Mouse (Mus musculus): ENCODE data around the gene Ctsa.
"Not testable (repeated sequence)": the region's sequence is repeated elsewhere in the genome, so short reads cannot be mapped to it uniquely, and the experiment has no call there.

Ctsa gene

GRCm38 (mm10) chr2:164832748-164833301, at the start of gene Ctsa:
Gene Ctsa (plus strand): TSS chr2:164832873.
- peak; percentile 81 for DNase-seq (ENCODE audit: inconsistent ontology term)

GRCm38 (mm10) chr2:164783926-164784581, 48.6 kb upstream of the Ctsa start:
- no peak for DNase-seq (ENCODE audit: inconsistent ontology term)

- DNase-seq (ENCODE audit: inconsistent ontology term) = no peak
Observed at GRCm38 (mm10) chr2:164784869-164785420, 47.7 kb upstream of the Ctsa start.

GRCm38 (mm10) chr2:164785481-164786387, 46.9 kb upstream of the Ctsa start, which contains the start of gene Snx21:
Gene Snx21 (plus strand): TSS chr2:164785823.
- peak; percentile 98 for DNase-seq (ENCODE audit: inconsistent ontology term)

- DNase-seq (ENCODE audit: inconsistent ontology term) = no peak
Observed at GRCm38 (mm10) chr2:164786388-164786885, 46.2 kb upstream of the Ctsa start.

- no peak for DNase-seq (ENCODE audit: inconsistent ontology term)
Observed at GRCm38 (mm10) chr2:164787032-164787431, 45.6 kb upstream of the Ctsa start.

- DNase-seq (ENCODE audit: inconsistent ontology term) = no peak
Observed at GRCm38 (mm10) chr2:164787779-164788178, 44.9 kb upstream of the Ctsa start.

GRCm38 (mm10) chr2:164788411-164788810, 44.3 kb upstream of the Ctsa start:
- DNase-seq (ENCODE audit: inconsistent ontology term) = no peak

GRCm38 (mm10) chr2:164790451-164790850, 42.2 kb upstream of the Ctsa start:
- no peak for DNase-seq (ENCODE audit: inconsistent ontology term)

GRCm38 (mm10) chr2:164791841-164792261, 40.8 kb upstream of the Ctsa start:
- no peak for DNase-seq (ENCODE audit: inconsistent ontology term)

- DNase-seq (ENCODE audit: inconsistent ontology term) = no peak
Observed at GRCm38 (mm10) chr2:164792400-164793190, 40.1 kb upstream of the Ctsa start.

GRCm38 (mm10) chr2:164793236-164793635, 39.4 kb upstream of the Ctsa start:
- DNase-seq (ENCODE audit: inconsistent ontology term) = peak; percentile 71

- no peak for DNase-seq (ENCODE audit: inconsistent ontology term)
Observed at GRCm38 (mm10) chr2:164793772-164794171, 38.9 kb upstream of the Ctsa start.

- peak; percentile 84 for DNase-seq (ENCODE audit: inconsistent ontology term)
Observed at GRCm38 (mm10) chr2:164794293-164794692, 38.4 kb upstream of the Ctsa start.

GRCm38 (mm10) chr2:164795868-164796267, 36.8 kb upstream of the Ctsa start:
- no peak for DNase-seq (ENCODE audit: inconsistent ontology term)

- DNase-seq (ENCODE audit: inconsistent ontology term) = not testable (repeated sequence)
Observed at GRCm38 (mm10) chr2:164798554-164798953, 34.1 kb upstream of the Ctsa start.

- no peak for DNase-seq (ENCODE audit: inconsistent ontology term)
Observed at GRCm38 (mm10) chr2:164800252-164801004, 32.2 kb upstream of the Ctsa start.

GRCm38 (mm10) chr2:164803201-164803920, 29.3 kb upstream of the Ctsa start:
- no peak for DNase-seq (ENCODE audit: inconsistent ontology term)

GRCm38 (mm10) chr2:164803921-164804313, 28.8 kb upstream of the Ctsa start:
- DNase-seq (ENCODE audit: inconsistent ontology term) = no peak
